Mouse (Mus musculus) spleen, adult 2 months (tissue): ENCODE data around the gene Map4k3.

Source experiments
- CTCF ChIP-seq: fragments of 200-500 bp; IDR thresholded peaks from 2 replicates; pipeline ENCODE4 v1.5.1; 2011; ENCODE audit warnings: mild to moderate bottlenecking, inconsistent platforms; ENCODE audit not compliant: insufficient read depth, insufficient read length, insufficient replicate concordance; ENCODE audit errors: extremely low read depth
- POLR2A ChIP-seq: fragments of 200-500 bp; IDR thresholded peaks from 2 replicates; pipeline ENCODE4 v1.6.1; 2011; ENCODE audit warnings: low read depth, low read length, inconsistent platforms

DNA sequence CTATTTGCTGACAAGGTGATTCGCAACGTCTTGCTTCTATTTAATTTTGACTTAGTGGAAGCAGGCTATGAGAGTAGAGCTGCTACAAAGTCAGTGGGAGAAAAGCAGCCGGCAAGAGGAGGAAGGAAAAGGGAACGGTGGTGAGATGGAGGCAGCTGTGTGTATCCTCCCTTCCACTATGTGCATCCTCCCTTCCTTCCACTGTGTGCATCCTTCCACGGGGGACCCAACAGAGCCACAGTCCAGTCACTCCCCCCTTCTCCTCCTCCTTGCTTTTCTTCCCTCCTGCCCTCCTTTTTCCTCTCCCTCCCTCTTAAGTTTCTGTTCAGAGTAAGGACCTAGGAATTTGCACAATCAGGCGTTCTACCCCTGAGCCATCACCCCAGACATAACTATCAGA, 21.7 kb downstream of the Map4k3 start:
- TF ChIP-seq CTCF (no peak), POLR2A (no peak)
